Mouse (Mus musculus): Measurements from ENCODE around the gene Tvp23a.

GRCm38 (mm10) chr16:10384544-10384943, 62.6 kb downstream of the Tvp23a start:
- no peak for TF ChIP-seq CTCF (IDR thresholded peaks at IDR 0.05; ENCODE audit: low read depth)
- TF ChIP-seq EP300 (IDR thresholded peaks at IDR 0.05; ENCODE audit: low read depth): no peak
